Mouse (Mus musculus) kidney, adult 11 months (tissue): Measurements from ENCODE around the gene Unc5a.

Source experiments
- DNase-seq: peaks from one replicate; pipeline ENCODE4 v3.0.0; 2022

Unc5a gene

DNA sequence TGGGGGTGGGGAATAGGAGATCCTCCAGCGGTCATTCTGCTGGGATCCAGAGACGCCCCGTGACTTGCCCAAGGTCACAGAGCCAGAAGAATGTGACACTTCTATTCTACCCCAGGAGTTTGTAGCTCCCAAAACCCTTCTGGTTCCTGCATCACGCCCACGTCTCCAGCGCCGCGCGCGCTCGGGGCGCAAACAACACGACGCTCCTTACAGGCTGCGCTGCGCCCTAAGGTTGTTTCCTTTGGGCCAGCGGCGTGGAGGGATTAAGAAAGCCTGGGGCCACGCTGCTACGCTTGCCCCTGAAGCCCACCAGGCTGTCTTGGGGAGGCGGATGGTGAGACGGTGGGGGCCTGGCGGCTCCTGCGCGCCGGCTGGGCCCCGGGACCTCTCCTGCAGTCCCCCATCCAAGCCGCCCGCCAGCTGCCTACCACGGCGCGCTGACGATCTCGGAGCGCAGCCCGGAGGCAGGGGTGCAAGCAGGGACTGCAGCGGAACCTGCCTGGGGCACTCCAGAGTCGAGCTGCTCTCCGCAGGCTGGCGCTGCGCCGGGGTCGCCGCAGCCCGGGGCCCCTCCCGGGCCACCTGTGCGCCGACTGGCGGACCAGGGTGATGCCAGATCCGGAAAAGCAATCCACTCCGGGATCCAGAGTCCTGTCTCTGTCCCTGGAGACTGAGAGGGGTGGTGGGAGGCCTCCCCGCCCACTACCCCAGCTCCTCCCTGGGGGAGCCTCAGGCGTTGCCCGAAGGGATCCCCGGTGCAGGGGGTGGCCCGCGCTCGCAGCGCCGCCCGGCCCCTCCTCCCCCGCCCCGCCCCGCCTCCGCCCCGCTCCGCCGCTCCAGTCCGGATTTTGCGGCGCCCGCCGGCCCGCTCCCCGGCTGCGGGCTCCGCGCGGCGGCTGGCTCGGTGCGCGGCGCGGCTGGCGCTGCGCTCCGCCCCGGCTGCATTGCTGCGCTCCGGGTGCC lies at the start of gene Unc5a:
TSS of gene Unc5a (plus strand) at position 881 of the 963 bp plus-strand sequence.
- DNase-seq: no peak

GRCm38 (mm10) chr13:54912053-54912452 lies 37.2 kb upstream of the Unc5a start:
- DNase-seq: no peak

- no peak for DNase-seq
Measured at GRCm38 (mm10) chr13:54912894-54913621, 36.2 kb upstream of the Unc5a start.

GRCm38 (mm10) chr13:54916644-54917043 lies 32.6 kb upstream of the Unc5a start:
- no peak for DNase-seq

- no peak for DNase-seq
Measured at GRCm38 (mm10) chr13:54918910-54919309, 30.3 kb upstream of the Unc5a start.

DNA sequence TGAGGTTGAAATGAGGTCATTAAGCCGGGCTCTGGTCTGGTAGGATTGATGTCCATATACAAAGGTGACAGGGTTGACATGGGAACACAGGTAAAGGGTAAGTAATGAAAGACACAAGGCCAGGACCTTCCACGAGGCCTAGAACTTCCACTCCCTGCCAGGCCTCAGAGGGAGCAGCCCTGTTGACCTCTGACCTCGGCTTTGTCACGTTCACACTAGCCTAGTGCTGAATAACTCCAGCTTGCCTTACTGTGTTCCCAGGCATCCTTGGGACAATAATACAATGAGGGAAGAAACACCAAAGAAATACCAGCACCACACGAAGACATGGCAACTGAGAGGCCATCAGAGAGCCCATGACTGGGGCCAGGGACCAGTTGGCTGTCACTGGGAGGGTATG lies 29.5 kb upstream of the Unc5a start:
- DNase-seq: no peak

DNA sequence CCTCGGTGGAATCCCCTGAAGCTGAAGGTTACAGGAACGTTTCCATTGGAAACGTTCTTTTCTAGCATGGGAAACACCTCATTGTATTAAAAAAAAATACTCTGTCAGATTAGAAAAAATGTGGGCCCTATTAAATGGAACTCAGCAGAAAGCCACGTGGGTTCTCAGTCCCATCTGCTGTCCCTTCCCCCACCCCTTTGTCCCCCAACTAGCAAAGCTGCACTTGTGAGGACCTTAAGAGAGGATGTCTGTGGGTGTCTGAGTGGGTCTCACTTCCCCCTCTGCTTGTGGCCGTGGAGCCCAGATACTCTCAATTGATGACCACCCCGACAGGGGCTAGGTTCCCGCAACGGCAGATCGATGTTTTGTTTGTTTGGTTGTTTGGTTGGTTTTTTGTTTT lies 27.5 kb upstream of the Unc5a start:
- no peak for DNase-seq

GRCm38 (mm10) chr13:54923705-54924104 lies 25.5 kb upstream of the Unc5a start:
- DNase-seq: no peak

GRCm38 (mm10) chr13:54925466-54925865 lies 23.7 kb upstream of the Unc5a start:
- no peak for DNase-seq

DNA sequence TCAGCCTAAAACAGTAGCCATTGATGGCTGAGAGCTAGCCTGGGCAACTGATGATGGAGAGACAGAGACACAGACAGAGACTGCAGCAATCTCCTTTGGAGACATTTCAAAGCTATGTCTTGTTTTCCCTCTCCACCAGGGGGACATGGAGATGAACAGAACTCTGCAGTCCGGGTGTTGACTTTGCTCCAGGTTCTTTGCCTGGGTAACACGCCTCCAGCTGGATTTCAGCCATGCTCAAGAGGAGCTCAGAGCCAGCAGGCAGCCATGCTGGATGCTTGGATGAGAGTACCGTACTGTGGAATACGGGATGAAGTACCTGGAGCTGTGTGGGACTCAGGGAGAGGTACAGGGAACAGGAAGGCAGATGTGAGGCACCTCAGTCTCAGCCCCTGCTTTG lies 22.6 kb upstream of the Unc5a start:
- DNase-seq: no peak

DNA sequence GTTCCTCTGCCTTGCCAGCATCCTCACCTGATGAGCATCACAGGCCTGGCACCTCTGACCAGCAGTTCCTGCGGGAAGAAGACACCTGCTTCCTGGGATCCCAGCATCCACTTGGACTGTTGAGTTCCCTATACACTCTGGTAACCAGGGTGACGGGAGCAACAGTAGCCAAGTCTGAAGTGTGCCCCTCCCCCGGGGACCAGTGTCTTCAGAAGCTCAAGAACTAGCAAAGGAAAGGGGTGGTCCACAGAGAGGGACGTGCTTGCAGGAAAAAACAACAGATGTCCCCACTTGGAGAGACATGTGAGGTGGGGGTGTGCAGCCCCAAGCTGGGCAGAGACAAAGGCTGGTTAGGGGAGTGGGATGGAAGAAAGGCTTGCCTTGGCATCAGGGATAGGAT lies 19.1 kb upstream of the Unc5a start:
- no peak for DNase-seq

DNA sequence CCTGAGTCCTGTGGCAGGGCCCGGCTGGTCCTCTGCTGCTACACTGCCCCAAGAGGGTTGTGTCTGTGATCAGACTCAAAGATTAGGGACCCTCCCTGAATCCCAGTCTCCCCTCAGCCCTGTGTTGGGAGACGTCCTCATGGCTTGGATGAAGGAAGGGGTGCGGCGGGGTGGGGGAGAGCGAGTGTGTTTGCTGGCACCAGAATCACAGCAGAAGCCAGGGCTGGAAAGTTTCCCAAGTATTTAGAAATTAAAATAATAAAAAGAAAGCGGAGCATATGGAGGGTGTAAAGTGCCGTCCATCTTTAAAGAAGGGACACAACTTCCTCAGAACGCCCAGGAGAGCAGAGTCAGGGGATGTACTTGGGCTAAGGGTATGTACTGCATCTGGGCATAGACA lies 14.3 kb upstream of the Unc5a start:
- DNase-seq: no peak

- no peak for DNase-seq
Measured at GRCm38 (mm10) chr13:54936173-54936572, 13.0 kb upstream of the Unc5a start.

- DNase-seq: no peak
Measured at GRCm38 (mm10) chr13:54937885-54938284, 11.3 kb upstream of the Unc5a start.

DNA sequence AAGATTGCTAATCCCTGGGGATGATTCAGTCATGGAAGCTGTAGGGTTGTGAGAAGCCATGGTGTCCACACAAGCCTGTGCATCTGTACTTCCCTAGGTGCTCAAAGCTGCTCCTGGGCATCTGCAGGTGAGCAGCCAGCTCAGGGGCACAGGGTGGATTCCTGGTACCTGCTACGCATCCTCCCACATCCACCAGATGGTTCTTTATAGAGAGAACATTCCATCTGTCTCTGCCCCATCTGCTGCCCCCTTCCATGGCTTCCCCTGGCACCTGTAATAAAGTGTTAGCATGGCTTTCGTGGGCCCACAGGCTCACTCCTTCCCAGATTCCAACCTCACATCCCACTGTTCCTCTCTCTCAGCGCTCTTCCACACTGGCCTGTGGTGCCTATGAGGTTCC lies 10.7 kb upstream of the Unc5a start:
- no peak for DNase-seq

GRCm38 (mm10) chr13:54944411-54945157 lies 4.6 kb upstream of the Unc5a start:
- no peak for DNase-seq

DNA sequence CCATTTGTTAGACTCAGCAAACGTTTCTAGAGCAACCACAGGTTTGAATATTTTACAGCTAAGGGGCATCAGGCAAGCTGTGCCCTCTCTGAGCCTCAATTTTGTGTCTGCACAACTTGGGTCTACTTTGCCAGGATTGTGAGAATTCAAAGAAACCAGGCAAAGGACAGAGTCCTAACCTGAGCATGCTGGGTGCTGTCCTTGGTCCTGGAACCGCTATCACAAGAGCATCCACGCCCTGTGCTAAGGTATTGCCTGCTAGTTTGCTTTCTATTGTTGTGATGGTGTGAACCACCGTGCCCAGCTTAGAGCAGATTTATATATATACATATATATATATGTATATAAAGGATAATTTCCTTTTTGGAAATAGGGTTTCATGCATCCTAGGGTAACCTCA lies 3.9 kb upstream of the Unc5a start:
- DNase-seq: peak; percentile 7

- no peak for DNase-seq
Measured at GRCm38 (mm10) chr13:54946406-54946805, 2.8 kb upstream of the Unc5a start.

DNA sequence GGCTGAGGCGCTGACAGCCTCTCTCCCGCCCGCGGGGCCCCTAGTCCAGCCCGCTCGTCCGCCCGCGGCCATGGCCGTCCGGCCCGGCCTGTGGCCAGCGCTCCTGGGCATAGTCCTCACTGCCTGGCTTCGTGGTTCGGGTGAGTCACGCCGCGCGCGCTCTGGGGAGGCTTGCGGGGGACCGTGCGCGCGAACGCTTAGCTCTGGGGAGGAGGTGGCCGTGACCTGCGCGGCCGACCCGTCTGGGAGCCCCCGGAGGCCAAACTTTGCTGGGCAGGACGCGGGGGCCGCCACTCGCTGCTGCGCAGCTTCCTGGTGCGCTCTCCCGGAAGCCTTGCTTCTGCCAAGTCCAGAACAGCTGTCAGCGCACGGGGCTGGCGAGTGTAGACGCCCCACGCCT lies 381 bp downstream of the Unc5a start:
- no peak for DNase-seq

DNA sequence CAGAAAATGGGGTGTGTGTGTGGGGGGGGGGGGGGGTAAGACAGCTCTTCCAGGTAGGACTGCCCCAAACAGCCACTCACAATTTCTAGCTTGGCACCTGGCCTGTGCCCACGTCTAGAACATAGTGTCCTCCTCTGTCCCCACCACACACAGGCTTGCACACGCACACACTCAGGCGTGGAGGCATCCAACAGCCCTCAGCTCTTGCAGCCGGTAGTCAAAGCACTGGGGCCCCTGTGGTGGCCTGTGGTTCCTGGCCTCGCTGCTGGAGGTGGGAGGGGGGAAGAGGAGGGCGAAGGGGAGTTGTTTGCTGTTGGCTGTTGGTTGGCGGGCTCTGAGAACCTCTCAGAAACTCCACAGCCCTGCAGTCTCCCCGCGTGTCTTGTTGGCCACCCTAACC lies 920 bp downstream of the Unc5a start:
- no peak for DNase-seq

- no peak for DNase-seq
Measured at GRCm38 (mm10) chr13:54951166-54951565, 2.0 kb downstream of the Unc5a start.

- DNase-seq: no peak
Measured at GRCm38 (mm10) chr13:54954745-54955144, 5.5 kb downstream of the Unc5a start.
